Mouse (Mus musculus) gastrocnemius, adult 8-10 months (tissue): ENCODE results near the gene Relt. TPM values are rescaled to one million over a fixed set of nuclear protein-coding genes. Genes with fewer than 3 reads are reported as not detected.

Experiments used
- DNase-seq, 2 experiments: peaks; one replicate each; pipeline ENCODE4 v3.0.0; 2022; ENCODE audit warnings: low spot score in 2 of 2
- microRNA-seq: library from miRNA; unstranded; fragments of <30 nt; microRNA quantifications from one replicate; pipeline ENCODE4 v1.2.0, GENCODE M21; 2022
- total RNA-seq, 4 experiments: library from RNA; stranded (reverse); gene quantifications; 2 replicates each; pipeline ENCODE4 v1.2.4; 2022

Gene Relt
- total RNA-seq, 4 experiments from 2014 or later: 10.5 to 22.2 (median 13.8) TPM

- no peak for DNase-seq
Measured at GRCm38 (mm10) chr7:100805391-100805790, 57.9 kb downstream of the Relt start.

- no peak for DNase-seq
Measured at GRCm38 (mm10) chr7:100798810-100799209, 64.4 kb downstream of the Relt start.

Small RNAs within 50 kb of the gene (microRNA-seq; reads per million reads assigned to microRNA genes)
- 261 reads per million, percentile 66 among the genes with 10 or more reads in this experiment for gene Mir3102

Other genes with a start within 250 kb of the Relt start
- 100 to 1,000 TPM in 2 of 4 experiments, 10 to 100 TPM in 2; 85.9 to 102 (median 98.0) TPM for gene Plekhb1, start 201.0 kb downstream of the Relt start, total RNA-seq
- gene Fam168a, start 156.8 kb downstream of the Relt start, total RNA-seq: 10 to 100 TPM; 39.0 to 44.3 (median 40.7) TPM
- 10 to 100 TPM; 33.5 to 44.3 (median 38.1) TPM for gene Arhgef17, start 68.7 kb upstream of the Relt start, total RNA-seq
- gene P2ry6, start 111.2 kb upstream of the Relt start, total RNA-seq: 1 to 10 TPM in 2 of 4 experiments, under 1 TPM in 2; 0.53 to 1.2 (median 0.94) TPM
- 10 to 100 TPM; 25.4 to 36.1 (median 33.0) TPM for gene P2ry2, start 149.4 kb upstream of the Relt start, total RNA-seq
- gene Fchsd2, start 229.4 kb upstream of the Relt start, total RNA-seq: 1 to 10 TPM; 4.2 to 5.5 (median 5.0) TPM